Mouse (Mus musculus): ENCODE data around the gene Ptger1. TPM values are rescaled to one million over a fixed set of nuclear protein-coding genes. Genes with fewer than 3 reads are reported as not detected.

Gene Ptger1
- total RNA-seq (2021) = under 1 TPM; 0.57 to 0.79 TPM
- long read RNA-seq, full-length matches to known transcripts = 1 of 1 reads
- long read RNA-seq, partial matches to known transcripts = 0 of 1 reads
- long read RNA-seq, other reads (novel, unspliced or antisense) = 0 of 1 reads

DNA sequence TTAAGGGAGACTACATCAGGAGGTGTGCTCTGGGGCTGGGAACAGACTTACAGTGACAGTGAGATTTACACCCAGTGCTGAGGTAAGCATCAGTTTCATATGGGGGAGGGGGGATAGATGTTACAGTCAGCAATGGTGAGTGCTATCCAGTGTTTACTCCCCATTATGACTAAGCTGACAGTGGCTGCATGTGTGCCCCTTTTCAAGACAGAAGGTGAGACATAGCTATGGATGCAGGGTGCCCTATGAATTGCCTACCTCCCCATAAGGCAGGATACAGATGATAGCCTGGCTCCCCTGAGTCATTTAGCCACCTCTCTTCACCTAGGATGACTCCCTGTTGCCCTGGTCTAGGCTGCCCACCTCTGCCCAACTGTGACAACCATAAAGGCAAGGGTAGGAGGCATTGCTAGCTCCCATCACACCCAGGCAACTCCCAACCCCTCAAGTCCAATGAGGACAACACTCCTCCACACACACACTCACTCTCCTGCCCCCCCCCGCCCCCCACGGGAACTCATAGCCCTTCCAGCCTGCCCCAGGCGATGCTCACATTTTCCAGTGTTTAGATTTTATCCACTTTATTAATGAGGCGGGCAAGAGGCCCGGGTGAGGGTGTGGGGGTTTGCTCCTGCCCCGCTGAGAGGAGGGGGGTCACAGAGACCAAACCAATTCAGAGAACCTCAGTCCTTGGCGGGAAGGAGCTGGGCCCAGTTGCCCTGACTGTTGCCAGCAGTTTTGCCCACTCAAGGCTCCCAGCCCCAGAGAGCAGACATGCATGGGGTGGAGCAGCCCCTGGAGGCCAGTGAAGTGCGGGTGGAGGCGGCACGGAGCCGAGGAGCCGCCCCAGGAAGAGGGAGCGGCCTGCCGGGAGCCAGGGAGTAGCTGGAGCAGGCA, at the start of gene Ptger1:
Gene Ptger1 (plus strand): TSS at position 710 of the 897 bp plus-strand sequence.
- no peak for DNase-seq (ENCODE audit: low spot score in 2 of 2)

DNA sequence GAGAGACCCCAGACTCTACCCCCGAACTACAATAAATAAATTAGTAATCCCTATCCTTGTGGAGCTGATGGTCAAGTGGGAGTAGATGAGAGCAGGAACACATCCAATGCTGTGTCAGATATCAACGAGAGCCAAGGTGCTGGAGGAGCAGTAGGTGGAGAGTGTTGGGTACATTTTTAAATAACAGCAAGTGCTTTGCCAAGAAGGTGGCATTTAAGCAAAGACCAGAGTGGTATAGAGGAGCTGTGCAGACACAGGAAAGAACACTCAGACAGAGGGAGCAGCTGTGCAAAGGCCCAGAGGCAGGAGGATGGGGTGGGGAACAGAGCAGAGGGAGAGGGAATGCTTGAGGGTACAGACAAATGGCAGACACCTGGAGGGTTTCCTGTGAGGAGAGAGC, 49.4 kb upstream of the Ptger1 start:
- DNase-seq (ENCODE audit: low spot score in 2 of 2) = no peak

DNA sequence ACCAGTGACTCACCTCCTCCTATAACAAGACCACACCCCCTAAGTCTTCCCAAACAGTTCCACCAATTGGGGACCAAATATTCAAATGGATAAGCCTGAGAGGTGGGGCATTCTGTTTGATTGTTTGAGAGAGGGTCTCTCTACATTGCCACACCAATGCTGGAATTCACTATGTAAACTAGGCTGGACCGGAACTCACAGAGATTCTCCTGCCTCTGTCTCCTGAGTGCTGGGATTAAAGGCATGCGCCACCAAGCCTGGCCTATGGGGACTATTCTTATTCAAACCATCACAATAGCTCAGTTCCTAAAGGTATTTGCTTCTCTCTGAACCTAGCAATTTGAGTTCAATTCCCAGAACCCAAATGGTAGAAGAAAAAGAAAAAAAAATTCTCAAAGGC, 47.9 kb upstream of the Ptger1 start:
- no peak for DNase-seq (ENCODE audit: low spot score in 2 of 2)

- no peak for DNase-seq (ENCODE audit: low spot score in 2 of 2)
These were observed 46.8 kb upstream of the Ptger1 start for GRCm38 (mm10) chr8:83619568-83620285.

- no peak for DNase-seq (ENCODE audit: low spot score in 2 of 2)
These were observed 44.6 kb upstream of the Ptger1 start for GRCm38 (mm10) chr8:83621691-83622388.

DNA sequence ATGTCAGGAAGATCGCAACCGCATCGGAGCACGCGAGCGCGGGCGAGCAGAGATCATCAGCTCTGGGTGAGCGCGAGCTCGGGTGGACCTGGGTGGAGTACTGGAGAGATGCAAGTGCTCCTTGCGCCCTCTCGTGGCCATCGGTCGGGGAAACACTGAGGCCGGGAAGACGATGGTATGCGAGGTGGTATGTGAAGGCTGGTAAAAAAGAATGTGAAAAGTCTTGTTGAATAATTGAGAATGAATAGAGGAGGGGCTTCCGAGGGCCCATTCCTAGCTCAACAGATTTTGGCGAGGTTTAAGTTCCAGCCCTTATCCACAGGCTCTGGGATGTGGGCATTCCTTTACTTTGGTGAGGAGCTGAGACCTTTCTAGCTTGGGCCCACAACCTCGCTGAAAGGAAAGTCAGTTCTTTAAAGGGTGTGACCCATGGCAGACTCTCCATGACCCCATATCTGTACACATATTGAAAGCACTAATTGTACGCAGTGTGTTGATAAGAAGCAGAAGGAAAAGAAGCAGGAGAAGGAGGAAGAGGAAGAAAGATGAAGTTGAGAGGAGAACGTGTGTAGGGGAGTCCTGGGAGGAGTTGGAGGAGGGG, 44.0 kb upstream of the Ptger1 start:
- DNase-seq (ENCODE audit: low spot score in 2 of 2) = peak; percentile 87 to 97

- DNase-seq (ENCODE audit: low spot score in 2 of 2) = no peak
These were observed 42.9 kb upstream of the Ptger1 start for GRCm38 (mm10) chr8:83623549-83623948.

GRCm38 (mm10) chr8:83624739-83625138, 41.7 kb upstream of the Ptger1 start:
- DNase-seq (ENCODE audit: low spot score in 2 of 2) = no peak

DNA sequence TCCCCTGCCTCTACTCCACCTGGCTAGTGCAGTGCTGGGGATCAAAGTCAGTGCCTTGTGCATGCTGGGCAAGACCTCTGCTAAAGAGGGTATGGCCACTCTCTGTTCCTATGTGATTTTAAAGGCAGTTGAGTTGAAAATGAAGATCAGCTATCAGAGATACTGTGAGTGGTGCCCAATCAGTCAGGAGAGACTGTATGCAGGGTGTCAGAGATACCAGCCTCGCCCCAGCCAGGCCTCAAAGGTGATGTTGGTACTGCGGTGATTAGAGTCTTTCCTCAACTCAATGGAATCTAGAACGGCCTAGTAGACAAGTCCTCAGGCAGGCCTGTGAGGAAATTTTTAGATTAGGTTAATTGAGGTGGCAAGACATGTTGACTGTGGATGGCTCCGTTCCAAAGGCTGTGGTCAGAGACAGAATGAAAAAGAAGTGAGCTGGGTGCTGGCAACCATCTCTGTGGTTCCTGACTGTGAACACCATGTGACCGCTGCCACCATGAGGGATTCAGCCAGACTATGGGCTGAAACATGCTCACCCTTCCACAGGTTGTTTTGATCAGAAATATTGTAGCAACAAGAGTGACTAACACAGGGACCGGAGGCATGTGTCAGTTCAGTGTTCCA, 40.7 kb upstream of the Ptger1 start:
- no peak for DNase-seq (ENCODE audit: low spot score in 2 of 2)

- DNase-seq (ENCODE audit: low spot score in 2 of 2) = no peak
These were observed 34.3 kb upstream of the Ptger1 start for GRCm38 (mm10) chr8:83632083-83632707.

GRCm38 (mm10) chr8:83638856-83639255, 27.6 kb upstream of the Ptger1 start:
- DNase-seq (ENCODE audit: low spot score in 2 of 2) = no peak

DNA sequence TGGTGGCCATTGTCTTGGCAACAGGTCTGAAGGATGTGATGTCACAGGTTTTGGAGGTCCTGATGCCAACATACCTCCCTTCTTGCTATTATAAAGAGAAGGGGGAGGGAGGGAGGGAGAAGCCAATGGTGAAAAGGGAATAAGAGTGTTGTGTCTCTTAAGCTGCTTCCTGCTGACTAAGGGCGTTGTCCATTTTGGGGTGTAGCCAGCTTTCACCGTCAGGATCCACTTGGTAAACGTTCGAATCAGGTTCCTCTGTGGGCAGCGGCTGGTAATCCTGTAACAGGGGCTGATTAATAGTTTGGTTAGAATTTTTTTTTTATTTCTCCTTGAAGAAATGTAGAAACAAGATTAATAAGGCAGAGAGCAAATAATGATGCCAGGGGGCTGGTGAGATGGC, 26.8 kb upstream of the Ptger1 start:
- DNase-seq (ENCODE audit: low spot score in 2 of 2) = no peak

GRCm38 (mm10) chr8:83647511-83647910, 19.0 kb upstream of the Ptger1 start:
- DNase-seq (ENCODE audit: low spot score in 2 of 2) = no peak

- DNase-seq (ENCODE audit: low spot score in 2 of 2) = no peak
These were observed 18.4 kb upstream of the Ptger1 start for GRCm38 (mm10) chr8:83648031-83648430.

- DNase-seq (ENCODE audit: low spot score in 2 of 2) = no peak
These were observed 16.8 kb upstream of the Ptger1 start for GRCm38 (mm10) chr8:83649699-83650098.

DNA sequence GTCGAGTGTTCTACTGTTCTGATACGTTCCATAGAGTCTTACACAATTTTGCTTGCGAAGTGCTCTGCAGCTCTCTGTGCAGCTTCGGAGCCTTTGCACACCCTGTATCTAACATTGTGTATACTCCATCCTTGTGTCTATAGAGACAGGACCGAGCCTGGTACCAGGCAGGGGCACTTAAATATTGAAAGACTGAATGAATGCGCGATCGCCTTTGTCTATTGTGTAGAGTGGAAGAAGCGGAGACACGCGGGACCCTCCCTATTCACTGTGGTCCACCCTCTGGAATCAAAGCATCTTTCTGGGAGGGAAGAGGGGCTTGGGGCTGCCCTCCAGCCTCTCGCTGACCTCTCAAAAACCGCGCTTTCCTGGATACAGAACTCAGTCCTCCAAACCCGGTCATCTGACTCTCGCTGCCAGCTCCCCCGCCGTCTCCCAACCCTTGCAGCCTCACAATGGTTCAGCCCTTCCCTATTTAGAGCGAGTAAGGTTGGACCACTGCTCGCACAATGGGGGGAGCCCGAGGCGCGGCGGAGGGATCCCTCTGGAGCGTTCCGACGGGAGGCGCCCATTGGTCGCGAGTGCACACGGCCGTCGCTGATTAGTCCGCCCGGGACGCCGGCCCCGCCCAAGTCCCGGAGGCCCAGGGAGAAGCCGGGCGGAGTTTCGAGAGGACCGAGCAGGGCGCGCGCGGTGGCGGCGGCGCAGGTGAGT, 14.3 kb upstream of the Ptger1 start, which contains the start of gene Gipc1:
Gene Gipc1 (plus strand): TSS at position 648 of the 714 bp plus-strand sequence.
- peak; percentile 97 to 98 for DNase-seq (ENCODE audit: low spot score in 2 of 2)

GRCm38 (mm10) chr8:83652744-83653661, 13.5 kb upstream of the Ptger1 start:
- no peak for DNase-seq (ENCODE audit: low spot score in 2 of 2)

- no peak for DNase-seq (ENCODE audit: low spot score in 2 of 2)
These were observed 12.8 kb upstream of the Ptger1 start for GRCm38 (mm10) chr8:83653662-83654017.

Measured in layer of hippocampus, adult 18-20 months (tissue).